Mouse (Mus musculus) neural tube, embryonic 14.5 days (tissue): ENCODE measurements at regions not wholly inside any gene's neighbourhood (a gene's known extent, or its start where the extent isn't known, plus 50 kb on each side); places are given as distances from the start of the nearest gene placed in this dataset.

Source experiments
- ATAC-seq: fragments of 200-750 bp; cut with Nextera tagmentation; 2 replicates; pipeline ENCODE4 v1.8.0; 2017; ENCODE audit warnings: low read depth, mild to moderate bottlenecking, moderate TSS enrichment, moderate library complexity
- H3K27ac ChIP-seq: fragments of 300-500 bp; sonication (generic); 2 replicates; pipeline ENCODE4 v1.5.1; 2014; ENCODE audit warnings: low read depth, mild to moderate bottlenecking, control low read depth, low read length, moderate library complexity, mixed read lengths
- H3K27me3 ChIP-seq: fragments of 300-500 bp; sonication (generic); 2 replicates; pipeline ENCODE4 v1.6.1; 2014; ENCODE audit warnings: low read length; ENCODE audit not compliant: control insufficient read depth, insufficient read depth
- H3K36me3 ChIP-seq: fragments of 300-500 bp; sonication (generic); 2 replicates; pipeline ENCODE4 v1.6.1; 2014; ENCODE audit warnings: low read length, mixed read lengths; ENCODE audit not compliant: control insufficient read depth, insufficient read depth
- H3K4me1 ChIP-seq: fragments of 300-500 bp; sonication (generic); 2 replicates; pipeline ENCODE4 v1.6.1; 2014; ENCODE audit warnings: low read length; ENCODE audit not compliant: control insufficient read depth, insufficient read depth
- H3K4me2 ChIP-seq: fragments of 300-500 bp; sonication (generic); 2 replicates; pipeline ENCODE4 v1.6.1; 2014; ENCODE audit warnings: mild to moderate bottlenecking, low read depth, low read length, control low read depth
- H3K4me3 ChIP-seq: fragments of 300-500 bp; sonication (generic); 2 replicates; pipeline ENCODE4 v1.5.1; 2014; ENCODE audit warnings: low read depth, low read length, control low read depth, mixed read lengths
- H3K9ac ChIP-seq: fragments of 300-500 bp; sonication (generic); replicated peaks from 2 replicates; pipeline ENCODE4 v1.6.1; 2014; ENCODE audit warnings: low read depth, mild to moderate bottlenecking, control low read depth, low read length, mixed read lengths
- H3K9me3 ChIP-seq: fragments of 300-500 bp; sonication (generic); 2 replicates; pipeline ENCODE4 v1.6.1; 2016; ENCODE audit warnings: low read length; ENCODE audit not compliant: control insufficient read depth
- WGBS: fragments of 180-500 bp; shearing (Covaris S2); extraction: QIAGEN DNeasy Blood & Tissue Kit; methylation state at CpG from one replicate; pipeline ENCODE4 v1.1.7; 2014; 5-methylcytosine and 5-hydroxymethylcytosine counted together

- no peak overlapping the region for H3K27ac ChIP-seq
- H3K4me2 ChIP-seq: no peak overlapping the region
- H3K9ac ChIP-seq: no peak overlapping the region
- ATAC-seq: no peak
- no peaks in the 10 kb centered on the region for H3K36me3 ChIP-seq
- H3K4me3 ChIP-seq: no peak overlapping the region
- H3K9me3 ChIP-seq: no peaks in the 10 kb centered on the region
- H3K27me3 ChIP-seq: no peaks in the 10 kb centered on the region
- 85% methylated on average over 3 of the region's 3 CpGs for WGBS
- no peaks in the 10 kb centered on the region for H3K4me1 ChIP-seq
Measured at GRCm38 (mm10) chr12:50897606-50898166, 248.8 kb upstream of the Prkd1 start.

GRCm38 (mm10) chr12:50893604-50894003, 244.7 kb upstream of the Prkd1 start:
- no peaks in the 10 kb centered on the region for H3K36me3 ChIP-seq
- no peak for ATAC-seq
- H3K27ac ChIP-seq: no peak overlapping the region
- H3K27me3 ChIP-seq: no peaks in the 10 kb centered on the region
- no peak overlapping the region for H3K9ac ChIP-seq
- no peak overlapping the region for H3K4me2 ChIP-seq
- no peaks in the 10 kb centered on the region for H3K9me3 ChIP-seq
- no peaks in the 10 kb centered on the region for H3K4me1 ChIP-seq
- H3K4me3 ChIP-seq: no peak overlapping the region
- 52% methylated on average over 5 of the region's 5 CpGs for WGBS

- no peaks in the 10 kb centered on the region for H3K4me1 ChIP-seq
- no peak for ATAC-seq
- no peak overlapping the region for H3K4me2 ChIP-seq
- H3K9me3 ChIP-seq: no peaks in the 10 kb centered on the region
- no peak overlapping the region for H3K9ac ChIP-seq
- no peak overlapping the region for H3K27ac ChIP-seq
- no peaks in the 10 kb centered on the region for H3K36me3 ChIP-seq
- H3K27me3 ChIP-seq: no peaks in the 10 kb centered on the region
- no peak overlapping the region for H3K4me3 ChIP-seq
Measured at GRCm38 (mm10) chr12:50875796-50876195, 226.9 kb upstream of the Prkd1 start.

GRCm38 (mm10) chr12:50874024-50874398, 225.1 kb upstream of the Prkd1 start:
- H3K36me3 ChIP-seq: no peaks in the 10 kb centered on the region
- no peak for ATAC-seq
- no peaks in the 10 kb centered on the region for H3K9me3 ChIP-seq
- H3K9ac ChIP-seq: no peak overlapping the region
- no peaks in the 10 kb centered on the region for H3K27me3 ChIP-seq
- H3K4me3 ChIP-seq: no peak overlapping the region
- H3K4me2 ChIP-seq: no peak overlapping the region
- H3K27ac ChIP-seq: no peak overlapping the region
- WGBS: 84% methylated on average over 4 of the region's 4 CpGs
- no peaks in the 10 kb centered on the region for H3K4me1 ChIP-seq

- ATAC-seq: peak; percentile 80; the same call in 1 of the 2 replicates
- Histone ChIP-seq H3K9me3 (no peaks in the 10 kb centered on the region), H3K4me3 (no peak overlapping the region), H3K36me3 (no peaks in the 10 kb centered on the region), H3K9ac (no peak overlapping the region), H3K4me2 (no peak overlapping the region), H3K4me1 (no peaks in the 10 kb centered on the region), H3K27me3 (no peaks in the 10 kb centered on the region), H3K27ac (no peak overlapping the region)
- 70% methylated on average over 11 of the region's 11 CpGs for WGBS
Measured at GRCm38 (mm10) chr12:50873390-50874023, 224.6 kb upstream of the Prkd1 start.

GRCm38 (mm10) chr12:50851644-50852043, 202.7 kb upstream of the Prkd1 start:
- Histone ChIP-seq H3K4me1 (no peaks in the 10 kb centered on the region), H3K4me2 (no peak overlapping the region), H3K27me3 (no peaks in the 10 kb centered on the region), H3K9ac (no peak overlapping the region), H3K4me3 (no peak overlapping the region), H3K36me3 (no peaks in the 10 kb centered on the region), H3K9me3 (no peaks in the 10 kb centered on the region), H3K27ac (no peak overlapping the region)
- peak; percentile 79; the same call in 1 of the 2 replicates for ATAC-seq
- WGBS: 55% methylated on average over 3 of the region's 3 CpGs

GRCm38 (mm10) chr12:50847976-50848375, 199.1 kb upstream of the Prkd1 start:
- WGBS: 89% methylated on average over 3 of the region's 3 CpGs
- H3K9ac ChIP-seq: no peak overlapping the region
- H3K4me3 ChIP-seq: no peak overlapping the region
- H3K36me3 ChIP-seq: no peaks in the 10 kb centered on the region
- H3K27ac ChIP-seq: no peak overlapping the region
- H3K4me1 ChIP-seq: no peaks in the 10 kb centered on the region
- no peaks in the 10 kb centered on the region for H3K27me3 ChIP-seq
- ATAC-seq: no peak
- no peaks in the 10 kb centered on the region for H3K9me3 ChIP-seq
- H3K4me2 ChIP-seq: no peak overlapping the region

- Histone ChIP-seq H3K4me1 (no peaks in the 10 kb centered on the region), H3K9ac (no peak overlapping the region), H3K4me2 (no peak overlapping the region), H3K4me3 (no peak overlapping the region), H3K27ac (no peak overlapping the region), H3K9me3 (no peaks in the 10 kb centered on the region), H3K36me3 (no peaks in the 10 kb centered on the region), H3K27me3 (no peaks in the 10 kb centered on the region)
- whole genome bisulfite sequencing: 89% methylated on average over 6 of the region's 6 CpGs
- no peak for ATAC-seq
Measured at GRCm38 (mm10) chr12:50842744-50843143, 193.8 kb upstream of the Prkd1 start.

GRCm38 (mm10) chr12:50839391-50839790, 190.5 kb upstream of the Prkd1 start:
- ATAC-seq: no peak
- Histone ChIP-seq H3K36me3 (no peaks in the 10 kb centered on the region), H3K4me3 (no peak overlapping the region), H3K9ac (no peak overlapping the region), H3K27me3 (no peaks in the 10 kb centered on the region), H3K27ac (no peak overlapping the region), H3K4me1 (no peaks in the 10 kb centered on the region), H3K4me2 (no peak overlapping the region), H3K9me3 (no peaks in the 10 kb centered on the region)
- 43% methylated on average over 2 of the region's 2 CpGs for WGBS
